Mouse (Mus musculus) cerebellum, adult 18-20 months (tissue): ENCODE data around the gene Phc2.
"Not testable (repeated sequence)": the region's sequence is repeated elsewhere in the genome, so short reads cannot be mapped to it uniquely, and the experiment has no call there.

ENCODE experiments used
- DNase-seq, 2 experiments: peaks; one replicate each; pipeline ENCODE4 v3.0.0; 2021

Phc2 gene

GRCm38 (mm10) chr4:128654505-128655381 lies at the start of gene Phc2:
Gene Phc2 (plus strand): TSS chr4:128654702.
- DNase-seq, result peak; percentile 95 to 98

- DNase-seq, result no peak
These were observed 47.9 kb upstream of the Phc2 start for GRCm38 (mm10) chr4:128606586-128606985.

GRCm38 (mm10) chr4:128607661-128608060 lies 46.8 kb upstream of the Phc2 start:
- DNase-seq, result no peak

- DNase-seq, result no peak
These were observed 45.1 kb upstream of the Phc2 start for GRCm38 (mm10) chr4:128609276-128609924.

GRCm38 (mm10) chr4:128609925-128610402 lies 44.5 kb upstream of the Phc2 start, which contains the start of gene Zscan20:
Gene Zscan20 (minus strand): TSS chr4:128610098.
- DNase-seq, result peak; percentile 92 to 99

- DNase-seq, result peak in 1 of 2 experiments; percentile 24
These were observed 43.8 kb upstream of the Phc2 start for GRCm38 (mm10) chr4:128610706-128611105.

GRCm38 (mm10) chr4:128611726-128612125 lies 42.8 kb upstream of the Phc2 start:
- DNase-seq, result not testable (repeated sequence)

GRCm38 (mm10) chr4:128613326-128613725 lies 41.2 kb upstream of the Phc2 start:
- DNase-seq, result peak; percentile 61 to 68

- no peak for DNase-seq
These were observed 38.7 kb upstream of the Phc2 start for GRCm38 (mm10) chr4:128615761-128616160.

- DNase-seq, result no peak
These were observed 37.0 kb upstream of the Phc2 start for GRCm38 (mm10) chr4:128617363-128618120.

GRCm38 (mm10) chr4:128618246-128618911 lies 36.1 kb upstream of the Phc2 start, which contains the start of gene Tlr12:
Gene Tlr12 (minus strand): TSS chr4:128618619.
- DNase-seq, result no peak

GRCm38 (mm10) chr4:128618963-128619362 lies 35.5 kb upstream of the Phc2 start:
- DNase-seq, result no peak

- DNase-seq, result no peak
These were observed 33.9 kb upstream of the Phc2 start for GRCm38 (mm10) chr4:128620572-128620971.

GRCm38 (mm10) chr4:128621109-128621508 lies 33.4 kb upstream of the Phc2 start:
- no peak for DNase-seq

GRCm38 (mm10) chr4:128635451-128635850 lies 19.1 kb upstream of the Phc2 start:
- no peak for DNase-seq

GRCm38 (mm10) chr4:128635894-128636585 lies 18.5 kb upstream of the Phc2 start:
- no peak for DNase-seq

- no peak for DNase-seq
These were observed 17.3 kb upstream of the Phc2 start for GRCm38 (mm10) chr4:128637250-128637649.

- no peak for DNase-seq
These were observed 16.1 kb upstream of the Phc2 start for GRCm38 (mm10) chr4:128638265-128638923.

GRCm38 (mm10) chr4:128641766-128642717 lies 12.5 kb upstream of the Phc2 start:
- DNase-seq, result no peak

- no peak for DNase-seq
These were observed 8.6 kb upstream of the Phc2 start for GRCm38 (mm10) chr4:128645896-128646295.
